Mouse (Mus musculus) bone marrow, adult 2 months (tissue): Measurements from ENCODE around the gene Suds3.

ENCODE experiments used
- CTCF ChIP-seq: fragments of 200-500 bp; IDR thresholded peaks from 2 replicates; pipeline ENCODE4 v1.5.1; 2011; ENCODE audit warnings: low read length, control low read depth; ENCODE audit not compliant: control insufficient read depth, insufficient read depth
- POLR2A ChIP-seq: fragments of 200-500 bp; IDR thresholded peaks from 2 replicates; pipeline ENCODE4 v1.6.1; 2011; ENCODE audit warnings: low read depth, mild to moderate bottlenecking, control low read depth, low read length, borderline replicate concordance; ENCODE audit not compliant: control insufficient read depth

DNA sequence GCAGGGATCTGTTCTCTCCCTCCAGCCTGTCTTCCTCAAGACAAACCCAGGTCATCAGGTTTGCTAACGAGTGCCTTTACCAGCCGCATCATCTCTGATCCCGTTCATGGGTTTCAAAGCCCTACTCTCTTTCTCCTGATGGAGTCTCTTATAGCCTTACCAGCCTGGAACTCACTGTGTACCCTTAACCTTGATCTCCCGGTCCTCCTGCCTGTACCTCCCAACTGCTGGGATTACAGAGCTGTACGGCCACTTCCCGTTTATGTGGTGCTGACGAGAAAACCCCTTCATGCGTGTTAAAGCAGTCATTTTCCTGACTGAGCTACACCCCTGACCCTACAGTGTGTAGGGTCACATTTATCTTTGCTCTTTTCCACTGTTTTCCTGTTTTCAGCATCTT is 43.4 kb upstream of the Suds3 start:
- TF ChIP-seq CTCF (no peak), POLR2A (no peak)
